Mouse (Mus musculus) G1E (cell line): ENCODE measurements at regions not wholly inside any gene's neighbourhood (a gene's known extent, or its start where the extent isn't known, plus 50 kb on each side); places are given as distances from the start of the nearest gene placed in this dataset.

ENCODE experiments used
- CTCF ChIP-seq: IDR thresholded peaks from 2 replicates; pipeline ENCODE4 v1.5.1; 2012; ENCODE audit warnings: low read depth, low read length, inconsistent platforms, mixed read lengths
- GATA1 ChIP-seq: IDR thresholded peaks from 2 replicates; pipeline ENCODE4 v1.6.1; 2012; ENCODE audit warnings: borderline replicate concordance, low read length, inconsistent platforms, mixed read lengths
- GATA2 ChIP-seq: IDR thresholded peaks from 2 replicates; pipeline ENCODE4 v1.6.1; 2012; ENCODE audit warnings: low read depth, low read length, inconsistent platforms, borderline replicate concordance
- POLR2AphosphoS5 ChIP-seq: IDR thresholded peaks from 2 replicates; pipeline ENCODE4 v1.6.1; 2012; ENCODE audit warnings: low read depth, low read length, inconsistent platforms; ENCODE audit not compliant: insufficient replicate concordance
- TAL1 ChIP-seq: conservative IDR thresholded peaks from 2 replicates; pipeline ENCODE4 v1.6.1; 2012; ENCODE audit warnings: low read depth, low read length, inconsistent platforms, mixed read lengths

DNA sequence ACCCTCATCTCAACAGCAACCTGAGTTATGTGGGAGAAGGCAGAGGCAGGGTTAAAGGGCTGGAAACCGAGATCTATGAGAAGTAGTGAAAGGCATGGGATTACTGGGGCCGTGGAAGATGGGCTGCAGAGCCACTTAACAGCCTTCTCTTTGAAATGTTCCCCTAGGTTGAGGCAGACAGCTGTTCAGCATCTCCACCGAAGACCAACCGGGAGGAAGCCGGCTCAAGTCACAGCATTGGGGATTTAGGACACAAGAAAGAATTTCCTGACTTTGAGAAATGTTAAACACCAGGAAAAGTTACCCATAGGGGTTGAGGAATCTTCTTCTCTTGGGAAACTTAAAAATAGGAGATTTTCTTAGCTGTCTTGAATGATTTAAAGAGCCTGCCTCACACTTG, 283.4 kb upstream of the Pard3b start:
- no peak for TF ChIP-seq CTCF
- no peak for TF ChIP-seq POLR2AphosphoS5
- TF ChIP-seq GATA1, result no peak
- no peak for TF ChIP-seq GATA2
- no peak for TF ChIP-seq TAL1
